Mouse (Mus musculus): Measurements from ENCODE around the gene Olfr481. TPM values are rescaled to one million over a fixed set of nuclear protein-coding genes. Genes with fewer than 3 reads are reported as not detected.

The Olfr481 gene
- total RNA-seq (2015; ENCODE audit: low replicate concordance): not detected in 2 replicates
- not detected in 2 replicates for total RNA-seq (2017; ENCODE audit: low replicate concordance)

DNA sequence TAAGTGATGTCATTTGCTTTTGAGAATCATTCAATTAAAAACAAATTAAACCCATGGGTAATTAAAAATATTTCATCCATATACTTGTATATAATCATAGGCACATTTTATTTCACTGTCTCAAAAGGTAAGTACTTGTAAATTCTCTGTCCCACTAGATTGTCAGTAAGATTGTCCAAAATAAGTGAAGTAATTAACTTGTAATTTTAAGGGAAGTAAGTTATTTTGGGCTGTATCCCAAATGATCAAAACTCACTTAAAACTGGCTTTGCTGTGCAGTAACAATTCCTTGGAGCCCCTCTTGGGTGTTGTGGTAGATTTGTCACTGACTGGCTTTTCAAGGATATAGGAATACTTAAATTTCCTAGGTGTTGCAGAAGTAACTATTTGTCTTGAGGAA lies at the start of gene Olfr481:
Gene Olfr481, plus strand, starts transcription at position 301 of the 400 bp plus-strand sequence.
- ATAC-seq (replicated peaks; ENCODE audit: low FRiP score, poor library complexity, severe bottlenecking): no peak

DNA sequence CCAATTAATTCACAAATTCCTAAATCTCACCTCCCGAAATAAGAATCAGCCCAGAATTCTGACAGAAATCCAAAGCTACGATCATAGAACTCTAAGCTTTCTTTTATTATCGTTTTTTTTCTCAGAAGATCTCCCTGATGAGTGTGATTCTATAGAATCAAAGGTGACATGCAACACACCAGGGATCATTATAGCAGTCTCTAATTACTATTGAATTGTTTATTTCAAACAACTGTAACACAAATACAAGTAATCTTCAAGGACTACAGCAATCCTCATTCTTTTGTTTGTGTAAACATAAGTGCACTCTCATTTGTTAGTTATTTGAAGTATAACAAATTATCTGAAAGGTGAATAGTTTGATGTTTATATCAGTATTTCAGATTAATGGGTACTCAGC lies 45.8 kb upstream of the Olfr481 start, which contains the start of gene Olfr478:
Gene Olfr478, minus strand, starts transcription at position 101 of the 400 bp plus-strand sequence.
- no peak for ATAC-seq (replicated peaks; ENCODE audit: low FRiP score, poor library complexity, severe bottlenecking)

DNA sequence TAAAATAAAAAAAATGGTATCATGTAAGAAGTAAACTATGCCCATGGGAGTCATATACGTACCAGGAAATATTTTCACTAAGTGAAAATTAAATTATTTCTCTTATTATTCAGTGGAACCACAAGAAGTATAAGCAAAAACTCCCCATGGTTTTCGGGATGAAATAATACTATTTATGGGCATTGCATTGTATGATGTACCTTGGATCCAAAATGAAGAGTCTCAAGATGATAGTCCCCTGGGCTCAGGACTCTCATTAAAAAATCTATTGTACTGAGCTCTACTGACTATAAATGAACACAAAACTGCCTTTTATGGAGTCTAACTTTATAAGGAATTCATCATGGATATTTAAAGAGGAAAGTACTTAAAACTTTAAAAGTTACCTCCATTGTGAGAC lies 29.3 kb upstream of the Olfr481 start, which contains the start of gene Olfr479:
Gene Olfr479, plus strand, starts transcription at position 301 of the 400 bp plus-strand sequence.
- ATAC-seq (replicated peaks; ENCODE audit: low FRiP score, poor library complexity, severe bottlenecking): no peak

DNA sequence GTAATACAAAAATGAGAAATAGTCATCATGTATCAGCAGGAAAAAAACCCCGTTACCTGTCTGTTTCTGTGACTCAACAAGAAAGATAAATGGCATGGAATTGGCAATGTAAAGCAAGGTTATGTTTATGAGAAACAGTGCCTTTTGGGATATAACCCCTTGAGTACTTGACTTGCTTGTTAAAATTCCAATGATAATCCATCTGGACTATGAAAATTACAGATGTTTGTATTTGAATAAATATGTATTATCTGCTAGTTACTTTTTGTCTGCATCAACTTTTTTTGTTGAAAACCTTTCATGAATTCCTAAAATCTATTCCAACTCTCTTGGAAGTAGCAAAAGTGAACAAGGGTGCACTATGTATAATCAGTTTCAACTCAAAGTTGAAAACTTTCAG lies 12.4 kb upstream of the Olfr481 start, which contains the start of gene Olfr480:
Gene Olfr480, minus strand, starts transcription at position 101 of the 400 bp plus-strand sequence.
- ATAC-seq (replicated peaks; ENCODE audit: low FRiP score, poor library complexity, severe bottlenecking): no peak

DNA sequence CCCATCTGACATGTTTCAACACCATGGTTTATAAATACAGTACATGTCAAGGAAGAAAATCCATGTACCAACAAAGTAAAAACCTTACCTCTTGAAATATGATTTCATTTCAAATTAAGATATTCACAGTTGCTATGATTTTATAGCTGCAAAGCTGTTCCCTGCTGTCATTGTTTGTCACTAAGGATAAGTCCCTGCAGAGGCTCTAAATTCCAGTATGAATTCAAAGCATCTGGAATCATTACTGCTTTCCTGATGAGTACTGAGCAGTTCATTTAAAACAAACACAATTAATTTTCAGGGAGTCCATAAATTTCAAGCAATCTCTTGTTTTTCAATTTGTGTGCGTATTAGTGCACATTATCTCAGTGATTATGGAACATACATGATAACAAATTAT lies 17.8 kb downstream of the Olfr481 start, which contains the start of gene Olfr482:
Gene Olfr482, minus strand, starts transcription at position 101 of the 400 bp plus-strand sequence.
- ATAC-seq (replicated peaks; ENCODE audit: low FRiP score, poor library complexity, severe bottlenecking): no peak

- ATAC-seq (replicated peaks; ENCODE audit: low FRiP score, poor library complexity, severe bottlenecking): no peak
Observed at GRCm38 (mm10) chr7:108100549-108100948, 20.9 kb downstream of the Olfr481 start, which contains the start of gene Olfr483. Olfr483 (plus strand) TSS chr7:108100849.

- no peak for ATAC-seq (replicated peaks; ENCODE audit: low FRiP score, poor library complexity, severe bottlenecking)
Observed at GRCm38 (mm10) chr7:108120681-108121080, 41.0 kb downstream of the Olfr481 start.

DNA sequence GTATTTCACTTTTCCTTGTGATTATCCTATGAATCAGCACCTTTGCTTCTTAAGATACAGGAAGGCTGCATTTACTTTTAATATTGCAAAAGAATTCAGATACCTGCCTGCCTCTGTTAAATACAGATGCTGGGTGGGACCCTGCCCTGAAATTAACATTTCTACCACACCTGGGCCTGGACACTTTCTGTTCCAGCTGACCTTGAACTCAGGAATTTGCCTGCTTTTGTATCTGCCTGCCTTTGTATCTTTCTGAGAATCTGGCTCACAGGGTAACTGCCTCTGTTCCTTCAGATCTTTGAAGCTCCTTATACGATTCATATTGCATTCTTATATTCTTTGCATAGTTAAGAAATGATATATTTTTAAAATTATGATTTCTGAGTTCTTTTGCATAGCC lies 41.8 kb downstream of the Olfr481 start:
- no peak for ATAC-seq (replicated peaks; ENCODE audit: low FRiP score, poor library complexity, severe bottlenecking)

- no peak for ATAC-seq (replicated peaks; ENCODE audit: low FRiP score, poor library complexity, severe bottlenecking)
Observed at GRCm38 (mm10) chr7:108127349-108127748, 47.7 kb downstream of the Olfr481 start, which contains the start of gene Olfr484. Olfr484 (minus strand) TSS chr7:108127449.

Other genes starting within 250 kb of the Olfr481 start
- gene Olfr470, start 232.4 kb upstream of the Olfr481 start, total RNA-seq (2015; ENCODE audit: low replicate concordance): not detected in 2 replicates
- gene Olfr470, start 232.4 kb upstream of the Olfr481 start, total RNA-seq (2017; ENCODE audit: low replicate concordance): not detected in 2 replicates
- gene Olfr472, start 182.0 kb upstream of the Olfr481 start, total RNA-seq (2015; ENCODE audit: low replicate concordance): not detected in 2 replicates
- not detected in 2 replicates for gene Olfr472, start 182.0 kb upstream of the Olfr481 start, total RNA-seq (2017; ENCODE audit: low replicate concordance)
- gene Olfr473, start 149.4 kb upstream of the Olfr481 start, total RNA-seq (2015; ENCODE audit: low replicate concordance): not detected in 2 replicates
- not detected in 2 replicates for gene Olfr473, start 149.4 kb upstream of the Olfr481 start, total RNA-seq (2017; ENCODE audit: low replicate concordance)
- not detected in 2 replicates for gene Olfr474, start 125.2 kb upstream of the Olfr481 start, total RNA-seq (2015; ENCODE audit: low replicate concordance)
- not detected in 2 replicates for gene Olfr474, start 125.2 kb upstream of the Olfr481 start, total RNA-seq (2017; ENCODE audit: low replicate concordance)
- not detected in 2 replicates for gene Olfr476, start 115.1 kb upstream of the Olfr481 start, total RNA-seq (2015; ENCODE audit: low replicate concordance)
- not detected in 2 replicates for gene Olfr476, start 115.1 kb upstream of the Olfr481 start, total RNA-seq (2017; ENCODE audit: low replicate concordance)
- gene Olfr477, start 93.2 kb upstream of the Olfr481 start, total RNA-seq (2015; ENCODE audit: low replicate concordance): not detected in 2 replicates
- not detected in 2 replicates for gene Olfr477, start 93.2 kb upstream of the Olfr481 start, total RNA-seq (2017; ENCODE audit: low replicate concordance)
- not detected in 2 replicates for gene Olfr478, start 45.9 kb upstream of the Olfr481 start, total RNA-seq (2015; ENCODE audit: low replicate concordance)
- not detected in 2 replicates for gene Olfr478, start 45.9 kb upstream of the Olfr481 start, total RNA-seq (2017; ENCODE audit: low replicate concordance)
- not detected in 2 replicates for gene Olfr479, start 29.2 kb upstream of the Olfr481 start, total RNA-seq (2015; ENCODE audit: low replicate concordance)
- not detected in 2 replicates for gene Olfr479, start 29.2 kb upstream of the Olfr481 start, total RNA-seq (2017; ENCODE audit: low replicate concordance)
- not detected in 2 replicates for gene Olfr480, start 12.5 kb upstream of the Olfr481 start, total RNA-seq (2015; ENCODE audit: low replicate concordance)
- not detected in 2 replicates for gene Olfr480, start 12.5 kb upstream of the Olfr481 start, total RNA-seq (2017; ENCODE audit: low replicate concordance)
- gene Olfr482, start 17.7 kb downstream of the Olfr481 start, total RNA-seq (2015; ENCODE audit: low replicate concordance): not detected in 2 replicates
- not detected in 2 replicates for gene Olfr482, start 17.7 kb downstream of the Olfr481 start, total RNA-seq (2017; ENCODE audit: low replicate concordance)
- not detected in 2 replicates for gene Olfr483, start 21.0 kb downstream of the Olfr481 start, total RNA-seq (2015; ENCODE audit: low replicate concordance)
- gene Olfr483, start 21.0 kb downstream of the Olfr481 start, total RNA-seq (2017; ENCODE audit: low replicate concordance): not detected in 2 replicates
- not detected in 2 replicates for gene Olfr484, start 47.6 kb downstream of the Olfr481 start, total RNA-seq (2015; ENCODE audit: low replicate concordance)
- gene Olfr484, start 47.6 kb downstream of the Olfr481 start, total RNA-seq (2017; ENCODE audit: low replicate concordance): not detected in 2 replicates
- not detected in 2 replicates for gene Olfr485, start 80.0 kb downstream of the Olfr481 start, total RNA-seq (2015; ENCODE audit: low replicate concordance)
- gene Olfr485, start 80.0 kb downstream of the Olfr481 start, total RNA-seq (2017; ENCODE audit: low replicate concordance): not detected in 2 replicates
- gene Olfr486, start 92.9 kb downstream of the Olfr481 start, total RNA-seq (2015; ENCODE audit: low replicate concordance): not detected in 2 replicates
- not detected in 2 replicates for gene Olfr486, start 92.9 kb downstream of the Olfr481 start, total RNA-seq (2017; ENCODE audit: low replicate concordance)
- not detected in 2 replicates for gene Olfr487, start 134.8 kb downstream of the Olfr481 start, total RNA-seq (2015; ENCODE audit: low replicate concordance)
- not detected in 2 replicates for gene Olfr487, start 134.8 kb downstream of the Olfr481 start, total RNA-seq (2017; ENCODE audit: low replicate concordance)
- not detected in 2 replicates for gene Olfr488, start 178.5 kb downstream of the Olfr481 start, total RNA-seq (2015; ENCODE audit: low replicate concordance)
- not detected in 2 replicates for gene Olfr488, start 178.5 kb downstream of the Olfr481 start, total RNA-seq (2017; ENCODE audit: low replicate concordance)
- not detected in 2 replicates for gene Olfr490, start 209.1 kb downstream of the Olfr481 start, total RNA-seq (2015; ENCODE audit: low replicate concordance)
- not detected in 2 replicates for gene Olfr490, start 209.1 kb downstream of the Olfr481 start, total RNA-seq (2017; ENCODE audit: low replicate concordance)
- gene Olfr491, start 233.6 kb downstream of the Olfr481 start, total RNA-seq (2015; ENCODE audit: low replicate concordance): not detected in 2 replicates
- gene Olfr491, start 233.6 kb downstream of the Olfr481 start, total RNA-seq (2017; ENCODE audit: low replicate concordance): not detected in 2 replicates
- not detected in 2 replicates for gene Olfr492, start 243.8 kb downstream of the Olfr481 start, total RNA-seq (2015; ENCODE audit: low replicate concordance)
- not detected in 2 replicates for gene Olfr492, start 243.8 kb downstream of the Olfr481 start, total RNA-seq (2017; ENCODE audit: low replicate concordance)

Data from erythroid progenitor cell, adult 5-6 weeks (primary cell).